ENCODE assay signal across 12 mouse cellular contexts in the genomic region with DNA sequence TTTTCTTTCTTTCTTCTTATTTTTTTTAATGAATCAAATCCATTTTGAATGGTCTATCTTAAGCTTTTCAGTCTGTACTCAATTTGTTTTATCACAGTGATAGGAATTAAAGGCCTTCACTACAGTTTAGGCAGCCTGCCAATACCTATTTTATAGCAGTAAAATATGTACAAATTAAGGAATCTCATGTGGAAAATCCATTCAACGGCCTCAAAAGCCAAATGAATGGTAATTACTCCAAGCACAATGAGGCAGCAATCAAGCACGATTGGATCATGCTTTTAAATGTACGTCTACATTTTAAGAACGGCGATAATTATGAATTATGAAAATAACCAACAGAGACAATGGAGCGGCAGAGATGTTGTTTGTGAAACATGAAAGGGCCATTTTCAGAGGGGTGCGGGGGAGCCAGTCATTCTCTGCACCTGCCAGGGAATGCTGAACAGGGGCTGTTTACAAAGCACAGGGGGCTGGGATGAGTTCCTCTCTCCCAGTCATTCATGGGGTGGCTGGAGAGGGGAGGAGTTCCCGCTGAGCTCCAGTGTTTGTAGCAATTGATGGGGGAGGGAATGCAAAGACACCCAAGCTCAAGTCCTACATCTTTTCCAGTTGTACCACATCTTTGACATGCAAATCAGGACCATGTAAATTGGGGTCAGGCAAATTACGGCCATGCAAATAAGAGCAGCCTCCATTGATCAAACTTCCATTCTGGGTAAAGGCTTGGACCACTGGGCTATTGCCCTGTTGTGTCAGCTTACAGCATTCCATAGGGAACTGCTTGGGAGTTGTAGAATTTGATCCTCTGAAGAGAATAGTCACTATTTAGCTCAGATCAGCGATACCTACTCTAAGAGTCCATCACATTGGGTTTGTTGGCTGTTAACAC.
DNase-seq lines count a peak whose midpoint lies in the region; ATAC-seq lines count a peak whose summit lies in the region.
"Had no signal": no experiment of that assay in that cellular context is flagged by ENCODE, and none has a peak within 500 bp of the region (broad histone marks: within the 10 kb centered on the region; RNA-seq: fewer than 3 reads in every experiment).

No protein-coding gene starts in this region.

- no peak overlapping the region for H3K4me3 ChIP-seq in forebrain, embryonic 13.5 days
- H3K4me3 ChIP-seq: limb, embryonic 13.5 days had no signal

- peak overlapping the region; percentile 72 for H3K27ac ChIP-seq in forebrain, embryonic 13.5 days
- H3K27ac ChIP-seq: limb, embryonic 13.5 days had no signal

- no peaks in the 10 kb centered on the region for H3K27me3 ChIP-seq in forebrain, embryonic 13.5 days
- H3K27me3 ChIP-seq: limb, embryonic 13.5 days had no signal

- H3K9ac ChIP-seq in forebrain, embryonic 13.5 days = no peak overlapping the region
- H3K9ac ChIP-seq: limb, embryonic 13.5 days had no signal

- H3K4me1 ChIP-seq in forebrain, embryonic 13.5 days = peaks cover 27% of the 10 kb centered on the region

- H3K9me3 ChIP-seq in forebrain, embryonic 13.5 days (replicated peaks) = no peaks in the 10 kb centered on the region; the same call in none of the 2 replicates
- H3K9me3 ChIP-seq: limb, embryonic 13.5 days had no signal

- DNase-seq in right cerebral cortex, postnatal 10 days (ENCODE audit: low spot score in 2 of 2) = peak; percentile 59 to 65
- no peak for DNase-seq in right cerebral cortex, adult 18-20 months
- peak; percentile 2 to 20 for DNase-seq in layer of hippocampus, postnatal 36 days
- peak; percentile 40 for DNase-seq in telencephalon, adult 2 months (ENCODE audit: low read depth, low spot score)
- no peak for DNase-seq in gastrocnemius, postnatal 4 days (ENCODE audit: low spot score in 2 of 2)
- DNase-seq in lung, postnatal 10 days = no peak
- DNase-seq in ovary, postnatal 36 days (ENCODE audit: low spot score) = no peak
- DNase-seq: adrenal gland, postnatal 25 days; cerebellum, postnatal 25 days; kidney, postnatal 25 days had no signal

- peak overlapping the region; percentile 31 for H3K4me2 ChIP-seq in forebrain, embryonic 13.5 days
- H3K4me2 ChIP-seq: limb, embryonic 13.5 days had no signal

- ATAC-seq in forebrain, embryonic 13.5 days = peak; percentile 97

- WGBS in forebrain, embryonic 13.5 days = 8% methylated on average over 10 of the region's 10 CpGs

- H3K36me3 ChIP-seq in forebrain, embryonic 13.5 days (ENCODE audit: poor library complexity, severe bottlenecking) = no peaks in the 10 kb centered on the region
- H3K36me3 ChIP-seq: limb, embryonic 13.5 days had no signal

Comparison
In these comparisons a context has a peak if more than half of its experiments do, and no peak if none do; other contexts are left out.
1. DNase-seq: peak in right cerebral cortex, postnatal 10 days (2 of 2), layer of hippocampus, postnatal 36 days (2 of 2) and telencephalon, adult 2 months (single experiment); none in right cerebral cortex, adult 18-20 months (single experiment), gastrocnemius, postnatal 4 days (0 of 2), lung, postnatal 10 days (single experiment) and ovary, postnatal 36 days (single experiment).